Mouse (Mus musculus): ENCODE data around the gene Mdm2.

DNA sequence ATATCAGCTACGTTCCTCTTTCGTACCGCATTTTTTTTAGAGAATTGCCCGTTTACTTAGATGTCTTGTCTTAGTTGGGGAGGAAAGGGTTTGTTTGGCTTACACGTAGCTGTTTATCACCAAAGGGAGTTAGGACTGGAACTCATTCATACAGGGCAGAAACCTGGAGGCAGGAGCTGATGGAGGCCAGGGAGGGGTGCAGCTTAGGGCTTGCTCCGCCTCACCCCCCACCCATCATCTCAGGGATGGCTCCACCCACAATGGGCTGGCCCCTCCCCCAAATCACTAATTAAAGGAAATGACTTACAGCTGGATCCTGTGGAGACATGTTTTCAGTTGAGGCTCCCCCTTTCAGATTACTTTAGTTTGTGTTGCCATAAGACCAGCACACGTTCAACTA lies 37.2 kb upstream of the Mdm2 start:
- TF ChIP-seq CTCF (IDR thresholded peaks at IDR 0.05; ENCODE audit: extremely low read depth, insufficient read length, insufficient replicate concordance, low read depth, low read length): no peak
- TF ChIP-seq POLR2A (IDR thresholded peaks at IDR 0.05; ENCODE audit: low read depth, low read length): no peak
